Mouse (Mus musculus) lung, adult 18-20 months (tissue): ENCODE measurements around the gene Gm9964.
A peak's percentile ranks its signal among the peaks of the same experiment; 100 is the strongest.
"Not testable (repeated sequence)": the region's sequence is repeated elsewhere in the genome, so short reads cannot be mapped to it uniquely, and the experiment has no call there.

Source experiments
- DNase-seq, 2 experiments: peaks; one replicate each; pipeline ENCODE4 v3.0.0; 2022; ENCODE audit warnings: mixed read lengths in 2 of 2

The Gm9964 gene

DNA sequence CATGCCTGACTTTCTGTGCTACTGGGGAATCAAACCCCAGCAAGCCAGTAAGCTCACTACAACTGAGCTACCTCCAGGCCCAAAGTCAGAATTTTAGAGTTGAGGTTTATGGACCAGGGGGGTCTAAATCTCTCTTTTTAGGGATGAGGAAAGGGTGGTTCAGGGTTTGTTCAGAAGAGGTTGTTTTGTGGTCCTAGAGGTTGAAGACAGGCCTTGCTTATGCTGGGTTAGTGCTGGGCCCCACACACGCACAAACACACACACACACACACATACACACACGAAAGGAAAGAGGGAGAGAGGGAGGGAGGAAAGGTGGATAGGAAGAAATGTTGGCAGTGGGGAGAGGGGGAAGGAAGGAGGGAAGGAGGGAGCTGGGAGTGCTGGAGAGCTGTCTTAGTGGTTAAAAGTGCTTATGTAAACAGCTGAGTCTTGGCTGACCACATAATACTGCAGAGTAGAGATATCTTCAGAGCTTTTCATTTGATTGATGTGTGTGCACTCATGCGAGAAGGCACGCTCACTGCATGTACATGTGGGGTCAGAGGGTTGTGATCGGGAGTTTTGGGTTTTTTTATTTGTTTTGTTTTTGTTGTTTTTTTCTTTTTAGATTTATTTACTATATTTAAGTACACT is at the start of gene Gm9964:
Gm9964 (minus strand) TSS at position 51 of the 636 bp plus-strand sequence.
- DNase-seq = no peak

DNA sequence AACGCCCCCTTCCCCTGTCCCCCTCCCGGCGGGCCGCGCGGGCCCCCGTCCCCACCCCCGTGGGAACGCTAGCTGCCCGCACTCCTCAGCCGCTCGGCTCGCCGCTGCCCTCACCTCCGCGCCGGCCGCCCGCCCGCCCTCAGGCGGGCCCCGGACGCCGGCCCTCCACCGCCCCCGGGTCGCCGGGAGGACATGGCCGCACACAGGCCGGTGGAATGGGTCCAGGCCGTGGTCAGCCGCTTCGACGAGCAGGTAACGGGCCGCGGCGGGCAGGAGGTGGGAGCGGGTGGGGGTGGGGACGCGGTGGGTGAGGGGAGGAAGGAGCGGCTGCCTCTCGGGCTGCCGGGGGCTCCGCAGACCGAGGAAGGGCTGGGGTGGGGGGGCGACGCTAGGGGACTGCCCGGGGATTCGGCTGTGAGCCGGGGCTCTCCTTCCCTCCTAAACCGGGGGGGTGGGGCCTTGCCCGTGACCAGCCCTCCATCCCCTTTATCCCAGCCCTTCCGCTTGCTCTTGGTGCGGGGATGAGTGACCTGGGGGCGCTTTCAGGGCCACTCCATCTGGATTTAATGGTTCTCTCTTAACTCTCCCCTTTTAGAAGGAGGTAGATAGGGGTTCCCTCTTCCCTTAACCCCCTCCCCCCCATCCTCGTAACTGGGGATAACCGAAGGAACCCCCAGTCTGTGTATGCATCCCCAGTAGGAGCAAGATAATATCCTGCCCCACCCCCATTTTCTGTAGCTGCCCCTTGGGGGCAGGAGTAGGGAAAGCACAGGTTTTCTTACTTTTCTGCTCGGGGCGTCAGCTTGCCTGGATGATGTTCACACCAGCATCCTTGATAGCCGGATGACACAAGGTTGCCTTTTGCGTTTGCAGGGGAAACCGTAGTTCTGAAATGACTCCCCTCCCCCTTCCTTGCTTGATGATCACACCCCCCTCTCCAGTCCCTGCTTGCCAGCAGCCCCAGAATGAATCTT is 43.4 kb upstream of the Gm9964 start:
- DNase-seq = peak; percentile 25 to 41

DNA sequence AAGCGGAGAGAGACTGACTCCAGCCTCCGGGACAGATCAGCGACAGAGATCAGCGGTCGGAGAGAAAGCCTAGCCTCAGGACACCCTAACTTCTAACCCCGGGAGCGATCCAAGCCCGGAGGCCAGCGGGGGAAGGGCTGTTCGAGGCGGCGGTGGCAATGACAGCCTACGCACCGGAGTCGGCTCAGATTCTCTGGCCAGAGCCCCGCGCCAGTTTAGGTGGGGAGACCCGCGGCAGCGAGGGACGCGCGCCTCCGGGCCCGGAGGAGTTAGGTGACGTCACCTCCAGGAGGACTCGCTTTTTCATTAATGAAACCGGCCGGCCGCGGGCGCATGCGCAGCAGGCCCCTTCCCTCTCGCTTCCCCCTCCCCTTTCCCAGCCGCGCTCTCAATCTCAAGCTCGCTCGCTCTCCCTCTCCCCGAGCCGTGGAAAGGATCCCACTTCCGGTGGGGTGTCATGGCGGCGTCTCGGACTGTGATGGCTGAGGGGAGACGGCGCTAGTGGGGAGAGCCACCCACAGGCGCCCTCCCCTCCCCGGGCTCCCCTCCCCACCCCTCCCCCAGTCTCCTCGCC is 42.6 kb upstream of the Gm9964 start, which contains the start of gene Nf1:
Nf1 (plus strand) TSS at position 460 of the 574 bp plus-strand sequence.
- peak; percentile 95 to 96 for DNase-seq

DNA sequence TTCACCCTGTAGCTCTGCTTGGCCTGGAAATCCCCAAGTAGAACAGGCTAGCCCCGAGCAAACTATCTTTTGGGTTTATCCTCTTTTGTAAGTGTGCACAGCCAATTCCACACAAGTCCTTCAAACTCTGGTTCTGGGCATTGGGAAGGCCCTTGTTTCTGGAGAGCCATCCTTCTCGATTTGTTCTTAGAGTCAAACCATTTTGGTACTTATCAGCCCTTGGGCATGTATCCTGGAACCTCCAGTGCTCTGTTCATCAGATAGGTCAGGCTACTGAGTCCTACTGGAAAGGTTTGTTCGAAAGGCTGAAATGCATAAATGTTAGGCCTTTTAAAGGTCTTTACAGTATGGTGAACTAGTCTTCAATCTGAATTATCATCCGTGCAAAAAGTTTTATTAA is 41.9 kb upstream of the Gm9964 start:
- no peak for DNase-seq

DNA sequence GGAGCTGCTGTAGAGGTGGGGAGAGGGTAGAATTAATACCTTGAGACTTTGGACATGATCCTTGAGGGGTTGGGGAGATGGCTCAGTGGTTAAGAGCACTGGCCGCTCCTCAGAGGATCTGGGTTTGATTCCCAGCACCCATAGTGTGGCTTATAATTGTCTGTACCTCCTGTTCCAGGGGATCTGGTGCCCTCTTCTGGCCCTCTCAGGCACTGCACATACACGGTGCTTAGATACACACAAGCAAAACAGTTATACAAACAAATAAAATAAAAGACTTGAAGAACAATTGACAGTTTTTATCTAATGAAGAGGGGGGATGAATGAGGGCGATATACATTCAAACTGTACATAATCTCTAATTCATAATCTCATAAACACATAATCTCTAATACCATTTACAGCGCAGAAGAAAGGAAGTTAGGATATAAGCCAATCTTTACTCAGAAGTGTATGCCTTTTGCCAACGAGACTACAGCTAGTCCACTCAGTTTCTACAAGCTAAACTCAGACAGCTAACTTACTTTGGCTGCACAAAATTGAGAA is 40.1 kb upstream of the Gm9964 start:
- no peak for DNase-seq

DNA sequence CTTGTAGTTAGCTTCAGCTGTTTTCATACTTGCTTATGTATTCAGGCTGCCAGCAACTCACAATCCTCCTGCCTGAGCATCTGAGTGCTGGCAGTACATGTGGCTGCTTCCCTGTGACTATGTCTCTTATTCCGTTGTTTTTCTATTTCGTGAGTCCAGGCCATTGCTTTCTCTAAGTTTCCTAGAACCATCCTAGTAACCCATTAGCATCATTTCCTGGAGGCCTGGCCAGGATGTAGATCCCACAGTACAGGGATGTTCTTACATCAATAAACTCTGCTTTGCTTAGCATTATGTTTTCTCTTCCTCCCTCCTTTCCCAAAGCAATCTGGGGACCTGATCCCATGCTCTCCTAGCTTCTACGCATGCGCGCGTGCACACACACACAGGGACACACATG is 38.4 kb upstream of the Gm9964 start:
- no peak for DNase-seq

DNA sequence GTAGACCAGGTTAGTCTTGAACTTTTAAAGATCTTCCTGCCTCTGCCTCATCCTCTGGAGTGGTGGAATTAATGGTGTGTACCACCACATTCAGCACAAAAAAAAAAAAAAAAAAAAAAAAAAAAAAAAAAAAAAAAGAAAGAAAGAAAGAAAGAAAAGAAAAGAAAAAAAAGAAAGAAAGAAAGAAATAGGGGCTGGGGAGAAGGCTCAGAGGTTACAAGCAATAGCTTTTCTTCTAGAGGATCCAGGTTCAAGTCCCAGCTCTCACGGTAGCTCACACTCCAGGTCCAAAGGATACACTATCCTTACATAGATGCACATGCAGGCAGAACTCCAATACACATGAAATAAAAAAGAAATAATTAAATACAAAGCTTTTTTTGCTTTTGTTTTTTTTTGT is 32.9 kb upstream of the Gm9964 start:
- DNase-seq = no peak

DNA sequence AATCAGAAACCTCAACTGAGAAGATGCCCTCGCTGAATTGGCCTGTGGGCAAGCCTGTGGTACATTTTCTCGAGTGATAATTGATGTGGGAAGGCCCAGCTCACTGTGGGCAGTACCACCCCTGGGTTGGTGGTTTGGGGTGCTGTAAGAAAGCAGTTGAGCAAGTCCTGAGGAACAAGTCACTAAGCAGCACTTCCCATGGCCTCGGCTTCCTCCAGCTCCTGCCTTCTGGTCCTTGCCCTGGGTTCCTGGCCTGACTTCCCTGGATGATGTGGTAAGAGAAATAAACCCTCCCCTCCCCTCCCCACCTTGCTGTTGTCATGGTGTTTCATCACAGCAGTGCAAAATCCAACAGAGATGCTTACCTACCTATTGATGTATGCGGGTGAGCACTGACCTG is 31.4 kb upstream of the Gm9964 start:
- no peak for DNase-seq

DNA sequence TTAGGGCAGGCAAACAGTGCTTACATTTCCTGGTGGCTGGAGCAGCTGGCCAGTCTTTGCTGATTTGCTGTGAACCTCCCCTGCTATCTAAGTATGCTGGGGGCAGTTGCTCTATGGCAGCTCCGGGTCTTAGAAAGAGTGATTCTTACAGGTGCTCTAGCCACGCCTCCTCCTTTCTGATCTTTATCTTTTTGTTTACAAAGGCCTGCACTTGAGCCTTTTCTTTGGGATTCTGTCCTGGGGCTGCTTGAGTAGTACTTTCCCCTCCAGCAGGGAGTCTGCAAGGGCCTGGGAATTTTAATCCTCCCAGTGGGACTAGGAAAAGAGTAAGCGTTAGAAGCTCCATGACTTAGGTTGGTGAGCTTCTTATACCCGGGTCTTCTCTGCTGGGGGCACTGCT is 30.4 kb upstream of the Gm9964 start:
- DNase-seq = no peak

DNA sequence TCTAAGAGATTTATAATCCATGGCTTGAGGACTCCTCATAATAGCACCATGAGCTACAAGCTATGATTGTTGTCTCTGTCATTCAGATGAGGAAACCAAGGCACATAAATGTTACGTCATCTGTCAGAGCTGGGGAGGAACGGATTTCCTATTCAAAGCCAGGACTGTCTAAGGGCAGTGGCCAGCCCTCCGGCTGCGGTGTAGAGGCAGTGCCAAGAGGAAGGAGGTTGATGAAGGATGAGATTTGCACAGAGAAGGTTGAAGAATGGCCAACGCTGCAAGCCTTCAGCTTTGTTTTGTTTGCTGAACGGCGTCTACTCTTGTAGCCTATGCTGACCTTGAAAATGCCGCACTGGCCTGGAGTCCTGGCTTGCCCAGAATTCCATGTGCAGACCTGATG is 29.0 kb upstream of the Gm9964 start:
- DNase-seq = peak; percentile 58 to 72

DNA sequence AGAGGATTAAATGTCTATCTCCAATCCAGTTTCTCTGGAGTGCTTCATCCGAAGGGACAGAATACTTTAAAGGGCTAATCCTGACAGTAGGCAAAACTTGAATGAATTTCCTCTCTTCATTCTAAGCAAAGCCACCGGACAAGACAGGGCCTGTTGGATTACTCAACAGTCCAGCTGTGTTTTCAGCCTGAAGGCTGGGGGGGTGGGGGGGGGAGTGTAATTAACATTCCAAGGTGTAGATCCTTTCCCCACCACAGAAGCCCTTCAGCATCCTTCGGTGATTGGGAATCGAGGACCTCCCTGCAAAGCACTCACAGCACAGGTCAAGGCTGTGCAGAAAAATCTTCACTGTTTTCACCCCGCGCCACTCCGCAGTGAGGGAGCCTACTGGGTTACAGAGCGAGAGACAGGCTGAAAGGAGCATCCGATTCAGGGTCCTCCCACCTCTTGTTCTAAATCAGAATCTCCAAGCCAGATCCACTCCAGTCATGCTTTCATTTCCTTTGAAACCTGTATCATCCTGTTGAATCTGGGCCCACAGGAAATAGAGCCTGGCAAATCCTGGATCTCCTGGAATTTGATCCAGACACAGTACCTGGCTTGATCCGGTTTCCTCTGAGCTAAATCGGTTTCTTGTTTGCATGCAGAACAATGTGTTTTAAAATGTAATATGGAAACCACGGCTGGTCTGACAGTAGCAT is 27.4 kb upstream of the Gm9964 start:
- peak in 1 of 2 experiments; percentile 18 for DNase-seq

DNA sequence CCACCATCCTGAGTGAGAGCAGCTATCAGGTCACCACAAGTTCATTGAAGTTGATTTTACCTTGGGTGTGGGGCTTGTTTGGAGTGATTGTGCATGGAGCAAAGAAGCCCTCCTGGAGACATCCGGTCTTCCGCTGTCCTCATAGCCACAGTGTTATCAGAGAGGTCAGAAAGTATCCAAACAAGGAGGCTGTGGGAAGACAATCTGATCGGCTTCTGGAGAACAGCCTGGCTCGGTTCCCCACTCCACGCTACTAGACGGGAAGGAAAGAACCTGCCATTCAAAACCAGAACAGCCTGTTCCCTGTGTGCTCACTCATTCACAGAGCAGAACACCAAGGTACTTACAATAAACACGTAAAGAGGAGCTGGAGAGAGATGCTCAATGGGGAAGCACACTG is 23.1 kb upstream of the Gm9964 start:
- peak; percentile 53 to 78 for DNase-seq

DNA sequence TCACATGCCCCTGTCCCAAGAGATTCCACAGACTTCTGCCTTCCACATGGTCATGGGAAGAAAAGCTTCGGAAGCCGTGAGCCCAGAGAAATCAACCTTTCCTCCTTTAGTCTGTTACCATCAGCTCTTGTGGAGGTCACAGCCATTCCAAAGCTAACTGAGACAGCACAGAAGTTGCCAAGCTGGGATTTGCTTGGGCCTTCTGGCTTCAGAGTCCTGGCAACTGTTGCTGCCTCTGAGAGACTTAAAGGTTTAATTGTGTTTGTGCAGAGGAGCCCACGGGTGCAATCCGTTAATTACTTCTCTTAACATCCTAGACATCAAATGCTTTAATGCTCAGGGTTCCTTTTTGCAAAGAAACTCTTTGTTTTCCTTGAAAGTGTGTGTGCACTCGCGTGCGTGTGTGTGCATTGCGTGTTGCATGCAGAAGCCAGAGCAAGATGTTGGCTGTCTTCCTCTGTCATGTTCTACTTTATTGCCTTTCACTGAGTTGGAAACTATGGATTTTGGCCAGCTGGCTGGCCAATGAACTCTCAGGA is 20.2 kb upstream of the Gm9964 start:
- DNase-seq = no peak

DNA sequence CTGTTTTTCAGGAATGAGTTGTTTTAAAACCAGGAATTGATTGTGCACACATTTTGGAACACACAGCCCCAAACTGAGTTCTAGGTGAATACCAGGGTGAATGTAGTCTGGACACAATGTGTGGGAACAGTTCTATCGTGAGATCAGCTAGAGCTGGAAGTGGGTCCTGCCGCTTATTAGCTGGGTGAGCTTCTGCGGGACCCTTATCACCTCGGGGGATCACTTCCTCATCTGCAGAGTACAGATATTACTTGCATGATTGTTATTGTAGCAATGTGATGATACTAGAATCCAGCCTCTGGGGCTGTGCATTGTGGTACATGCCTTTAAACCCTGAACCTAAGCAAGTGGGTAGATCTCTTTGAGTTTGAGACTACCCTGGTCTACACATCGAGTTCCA is 13.8 kb upstream of the Gm9964 start:
- DNase-seq = no peak

DNA sequence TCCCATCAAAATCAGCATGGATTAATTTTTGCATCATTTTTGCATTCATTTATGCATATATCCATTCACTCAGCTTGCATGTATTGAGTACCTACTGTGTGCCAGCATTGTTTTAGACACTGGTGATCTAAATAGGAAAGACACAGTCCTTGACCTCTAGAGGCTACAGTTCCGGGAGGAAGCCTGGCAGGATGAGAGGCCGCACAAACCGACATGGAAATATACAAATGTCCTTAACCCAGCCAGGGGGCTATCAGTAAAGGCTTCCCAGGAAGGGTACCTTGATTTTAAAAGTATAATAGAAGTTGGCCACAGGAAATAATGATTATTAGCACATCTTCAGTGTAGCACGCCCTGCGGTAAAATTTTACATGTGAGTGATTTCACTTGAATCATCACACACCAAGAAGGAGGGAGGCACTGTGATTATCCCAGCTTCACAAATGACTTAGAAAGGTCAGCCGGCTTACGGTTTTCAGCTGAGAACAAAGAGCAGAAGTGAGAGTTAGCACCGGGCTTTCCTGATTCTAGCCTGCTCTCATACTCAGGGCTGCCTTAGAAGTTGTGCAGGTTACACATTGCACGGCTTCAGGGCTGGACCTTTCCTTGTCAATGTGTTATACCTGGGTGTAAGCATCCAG is 11.0 kb upstream of the Gm9964 start:
- DNase-seq = no peak

DNA sequence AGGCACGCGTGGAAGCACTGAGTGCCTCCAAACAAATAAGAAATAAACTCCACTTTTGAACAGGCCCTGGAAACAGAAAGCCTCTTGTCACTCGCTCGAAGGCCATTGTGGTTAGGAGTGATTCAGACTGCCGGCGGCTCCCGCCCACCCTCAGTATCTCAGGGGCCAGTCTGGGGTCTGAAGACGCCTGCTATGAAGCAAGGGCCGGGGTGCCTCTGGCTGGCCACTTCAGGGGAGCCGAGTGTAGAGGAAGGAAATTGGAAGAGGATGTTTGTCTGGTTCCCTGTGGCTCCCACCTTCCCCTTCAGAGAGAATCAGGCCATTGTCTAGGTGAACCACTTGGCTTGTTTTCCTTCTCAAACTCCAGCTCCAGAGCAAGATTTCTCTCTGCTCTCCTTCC is 10.3 kb upstream of the Gm9964 start:
- DNase-seq = peak; percentile 57 to 59

DNA sequence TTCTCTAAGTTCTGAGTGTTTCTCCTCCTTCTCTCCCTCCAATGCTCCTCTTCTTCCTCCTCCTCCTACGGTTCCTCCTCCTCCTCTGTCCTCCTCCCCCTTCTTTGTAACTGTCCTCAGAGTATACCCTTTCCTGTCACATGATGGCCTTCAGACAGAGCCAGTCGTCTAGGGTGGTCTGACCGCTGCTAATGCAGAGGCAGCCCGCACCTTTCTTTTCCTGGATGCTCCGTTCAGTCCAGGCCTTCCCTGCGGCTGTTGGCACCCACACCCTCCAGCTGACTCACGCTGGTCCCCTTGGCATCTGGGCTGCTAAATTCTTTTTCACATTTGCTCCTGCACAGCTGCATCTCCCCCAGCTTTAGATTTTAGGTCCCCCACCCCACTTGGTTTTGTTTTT is 9.8 kb upstream of the Gm9964 start:
- peak in 1 of 2 experiments; percentile 29 for DNase-seq

DNA sequence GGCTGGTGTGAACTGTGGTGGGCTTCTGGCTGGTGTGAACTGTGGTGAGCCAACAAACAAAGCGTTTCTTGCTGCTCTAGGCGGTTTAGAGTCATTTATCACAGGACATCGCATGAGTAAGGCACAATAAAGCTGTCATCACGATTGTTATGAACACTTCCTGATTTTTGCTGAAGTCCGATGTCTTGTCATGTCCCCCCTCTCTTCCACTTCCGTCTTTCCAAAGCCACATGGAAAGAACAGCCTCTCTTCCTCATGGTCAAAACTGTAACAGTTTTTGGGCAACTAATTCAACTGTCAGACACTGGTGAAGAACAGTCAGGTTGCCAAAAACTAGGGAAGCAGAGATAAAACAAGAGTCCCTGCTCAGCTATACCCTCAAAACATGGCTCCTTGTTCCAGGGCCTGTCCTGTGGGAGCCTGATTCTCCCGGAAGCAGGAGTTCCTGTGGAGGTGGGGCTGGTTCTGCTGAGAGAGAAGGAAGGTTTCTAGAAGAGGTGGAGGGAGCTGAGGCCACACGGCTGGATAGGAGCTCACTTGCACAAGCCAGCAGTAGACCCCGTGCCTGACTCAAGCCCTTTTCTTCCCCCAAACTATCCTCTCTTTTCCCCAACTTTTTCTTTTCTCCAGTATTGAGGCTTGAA is 9.1 kb upstream of the Gm9964 start:
- DNase-seq = no peak

DNA sequence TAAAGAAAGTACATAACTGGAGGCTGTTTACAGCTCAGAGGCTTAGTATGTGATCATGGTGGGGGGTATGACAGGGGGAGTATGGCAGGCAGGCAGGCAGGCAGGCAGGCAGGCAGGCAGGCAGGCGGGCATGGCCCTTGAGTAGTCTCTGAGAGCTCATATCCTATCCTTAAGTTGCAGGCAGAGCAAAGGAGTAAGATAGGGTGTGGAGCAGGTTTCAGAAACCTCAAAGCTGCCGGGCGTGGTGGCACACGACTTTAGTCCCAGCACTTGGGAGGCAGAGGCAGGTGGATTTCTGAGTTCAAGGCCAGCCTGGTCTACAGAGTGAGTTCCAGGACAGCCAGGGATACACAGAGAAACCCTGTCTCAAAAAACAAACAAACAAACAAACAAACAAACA is 7.5 kb upstream of the Gm9964 start:
- DNase-seq = not testable (repeated sequence)

DNA sequence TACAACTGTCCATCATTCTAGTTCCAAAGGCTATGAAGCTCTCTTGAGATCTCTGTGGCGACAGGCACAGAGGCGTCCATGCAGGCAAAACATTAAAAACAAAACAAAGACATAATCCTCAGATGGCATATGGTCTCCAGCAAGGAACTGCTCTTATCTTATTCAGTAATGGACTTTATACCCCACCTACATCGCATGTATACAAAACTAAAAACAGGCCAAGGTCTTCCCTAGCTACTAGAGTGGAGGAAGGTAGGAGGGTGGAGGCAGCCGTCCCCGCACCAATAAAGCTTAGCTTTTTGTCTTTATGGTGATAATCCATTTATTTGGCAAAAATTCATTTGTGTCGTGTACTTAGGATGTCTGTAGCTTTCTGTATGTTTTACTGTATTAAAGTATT is 6.4 kb upstream of the Gm9964 start:
- no peak for DNase-seq

DNA sequence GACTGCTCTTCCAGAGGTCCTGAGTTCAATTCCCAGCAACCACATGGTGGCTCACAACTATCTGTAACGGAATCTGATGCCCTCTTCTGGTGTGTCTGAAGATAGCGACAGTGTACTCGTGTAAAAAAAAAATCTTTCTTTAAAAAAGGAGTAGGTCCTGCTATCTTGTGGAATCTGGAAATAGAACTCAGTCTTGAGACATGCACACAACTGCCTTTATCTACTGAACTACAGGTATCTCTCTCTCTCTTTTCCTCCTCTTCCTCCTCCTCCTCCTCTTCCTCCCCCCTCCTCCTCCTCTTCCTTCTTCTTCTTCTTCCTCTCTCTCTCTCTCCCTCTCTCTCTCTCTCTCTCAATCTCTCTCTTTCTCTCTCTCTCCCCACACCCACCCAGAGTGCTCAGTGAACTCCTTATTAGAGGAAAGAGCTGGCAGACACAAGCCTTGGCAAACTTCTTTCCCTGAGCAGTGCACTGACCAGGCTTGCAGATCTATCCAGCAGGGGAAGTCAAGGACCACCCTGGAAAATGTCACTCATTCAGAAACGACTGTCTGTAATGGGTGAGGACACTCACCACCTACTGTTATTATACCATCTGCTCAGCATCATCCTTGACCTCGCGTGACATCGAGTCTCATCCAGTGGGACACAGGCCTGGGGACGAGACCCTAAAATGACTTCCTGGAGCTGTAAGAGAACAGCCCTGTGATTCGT is 3.2 kb upstream of the Gm9964 start:
- DNase-seq = no peak
